Mouse (Mus musculus): ENCODE measurements at regions not wholly inside any gene's neighbourhood (a gene's known extent, or its start where the extent isn't known, plus 50 kb on each side); places are given as distances from the start of the nearest gene placed in this dataset.

DNA sequence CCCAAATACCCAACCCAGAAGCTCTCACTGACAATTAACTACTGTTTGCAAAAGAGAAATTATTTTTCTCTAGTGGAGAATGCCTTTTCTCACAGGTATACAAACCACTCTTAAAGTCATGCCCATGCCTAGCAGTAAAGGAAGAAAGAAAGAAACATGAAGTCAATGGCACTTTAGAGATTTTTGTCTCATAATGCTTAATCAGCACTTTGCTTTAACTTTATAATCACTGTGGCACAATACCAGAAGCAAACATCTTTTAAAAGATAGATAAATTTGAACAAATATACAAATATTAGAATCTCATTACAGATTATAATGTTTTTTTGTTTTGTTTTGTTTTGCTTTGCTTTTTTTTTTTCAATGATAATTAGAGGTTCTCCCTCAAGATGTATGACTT lies 270.6 kb upstream of the 1700009N14Rik start:
- intact Hi-C loops (cut with DNase I), result no loop called here
- no peak for DNase-seq (ENCODE audit: low spot score in 2 of 2)

- intact Hi-C loops (cut with DNase I), result no loop called here
- DNase-seq (ENCODE audit: low spot score in 2 of 2), result no peak
These were observed 264.4 kb upstream of the 1700009N14Rik start for GRCm38 (mm10) chr4:39185680-39186079.

DNA sequence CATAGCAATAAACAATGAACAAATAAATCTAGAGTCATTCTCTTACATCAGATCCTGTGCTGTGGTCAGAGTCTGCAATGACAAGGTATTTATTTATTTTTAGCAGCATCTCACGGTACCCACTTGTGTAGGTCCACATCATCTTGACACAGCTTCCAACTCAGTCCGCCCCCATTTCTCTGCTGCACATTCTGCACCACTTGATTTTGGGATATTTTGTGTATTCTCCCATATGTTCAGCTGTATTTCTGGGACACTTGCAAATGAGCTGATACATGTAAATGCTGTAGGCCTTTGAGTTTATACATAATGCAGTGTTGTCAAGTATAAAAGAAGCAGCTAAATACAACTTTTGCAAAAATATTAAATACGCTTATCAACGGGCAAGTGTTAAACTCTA lies 250.9 kb upstream of the 1700009N14Rik start:
- DNase-seq (ENCODE audit: low spot score in 2 of 2), result peak; percentile 61 to 65
- intact Hi-C loops (cut with DNase I), result no loop called here

GRCm38 (mm10) chr4:39210599-39210998 lies 239.5 kb upstream of the 1700009N14Rik start:
- no peak for DNase-seq (ENCODE audit: low spot score in 2 of 2)
- intact Hi-C loops (cut with DNase I), result no loop called here
